Mouse (Mus musculus): ENCODE measurements around the gene Frmd4b.

Frmd4b gene

DNA sequence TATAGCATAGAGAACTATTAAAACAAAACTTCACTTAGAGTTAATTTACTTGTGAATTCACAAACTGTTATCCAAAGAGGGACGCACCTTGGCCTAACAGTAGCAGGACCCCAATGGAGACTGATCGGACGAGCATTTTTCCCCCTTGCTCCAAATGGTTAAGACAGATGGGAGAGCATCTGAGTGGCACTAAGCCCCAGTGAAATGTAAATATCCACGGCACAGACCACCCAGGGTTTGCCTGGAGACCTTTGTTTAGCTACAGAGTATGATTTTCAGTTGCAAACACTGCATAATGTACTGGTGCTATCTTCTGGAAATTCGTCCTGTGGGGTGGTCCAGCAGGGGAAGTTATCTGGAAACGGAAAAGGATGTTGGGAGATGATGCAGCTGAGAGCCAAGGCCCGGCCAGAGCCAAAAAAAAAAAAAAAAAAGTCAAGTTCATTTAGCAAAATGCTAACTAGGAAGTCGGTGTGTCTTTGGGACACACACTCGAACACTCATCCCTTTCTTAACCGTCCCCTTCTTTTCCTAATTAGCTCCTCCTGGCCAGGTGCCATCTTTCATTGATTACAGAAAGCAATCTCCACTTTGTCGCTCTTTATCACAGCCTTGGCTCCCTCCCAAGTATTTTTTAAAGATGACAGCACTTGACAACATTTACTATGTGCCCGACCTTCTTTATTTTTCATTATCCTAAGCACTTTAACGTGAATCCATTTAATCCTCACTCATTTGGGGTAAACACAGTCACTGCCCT lies 95.9 kb downstream of the Frmd4b start:
- in situ Hi-C loops (cut with MboI, MseI), result loop anchor here (5.0 kb wide), 1 partner anchor 94 kb away; no protein-coding TSS in a partner anchor

DNA sequence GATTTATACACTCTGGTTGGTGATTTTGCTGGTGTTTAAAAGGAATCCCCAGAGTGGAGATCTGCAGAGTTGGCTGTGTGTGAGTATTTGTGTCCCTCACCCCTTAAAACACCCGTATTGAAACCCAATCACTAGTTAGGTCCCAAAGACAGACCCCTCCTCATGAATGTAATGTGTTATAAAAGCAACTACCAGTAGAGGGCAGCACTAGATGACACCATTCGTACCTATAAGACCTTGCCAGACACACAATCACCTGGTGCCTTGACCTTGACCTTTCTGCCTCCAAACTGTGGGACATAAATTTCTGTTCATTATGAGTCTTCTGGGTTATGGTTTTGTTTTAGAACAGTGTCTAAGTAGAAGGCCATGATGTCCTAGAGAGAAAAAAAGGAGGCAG lies 96.8 kb downstream of the Frmd4b start:
- in situ Hi-C loops (cut with MboI, MseI), result loop anchor here (5.0 kb wide), 1 partner anchor 93 kb away; no protein-coding TSS in a partner anchor

DNA sequence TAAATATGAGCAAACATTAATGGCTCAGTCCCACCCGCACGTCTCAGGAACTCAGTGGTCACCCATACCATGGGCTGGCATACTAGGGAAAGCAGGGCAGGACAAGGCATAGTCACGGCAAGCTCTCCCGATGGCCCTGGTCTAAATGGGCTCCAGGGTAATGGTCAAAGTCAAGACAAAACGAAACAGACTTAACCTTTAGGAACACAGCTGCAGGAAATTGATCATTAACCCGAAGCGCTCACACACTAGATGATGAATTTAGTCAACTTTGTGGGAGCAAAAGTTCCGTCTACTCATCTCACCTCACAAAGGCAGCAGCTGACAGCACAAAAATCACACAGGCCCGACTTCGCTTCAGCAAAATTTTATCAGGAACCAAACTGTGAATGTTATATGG lies 97.8 kb downstream of the Frmd4b start:
- in situ Hi-C loops (cut with MboI, MseI), result loop anchor here (10.0 kb wide), 1 partner anchor 265 kb away; the partner anchor contains the start of gene Lmod3

DNA sequence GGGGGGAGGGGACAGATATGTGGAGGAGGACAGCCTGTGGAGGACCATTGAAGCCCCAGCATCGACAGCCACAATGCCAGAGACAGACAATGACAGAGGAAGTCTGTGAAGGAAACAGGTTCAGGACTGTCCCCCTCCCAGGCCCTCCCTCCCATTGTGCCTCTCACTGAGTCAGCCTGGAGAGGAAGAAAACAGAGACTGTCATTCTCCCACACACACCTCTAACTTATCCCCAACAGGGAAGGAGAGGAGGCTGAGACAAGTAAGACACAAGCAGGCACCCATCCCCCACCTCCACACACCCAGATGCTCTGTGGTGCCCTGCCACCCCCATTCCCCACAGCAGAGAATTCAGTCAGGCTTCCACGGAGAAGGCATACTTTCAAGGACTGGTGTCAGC lies 98.9 kb downstream of the Frmd4b start:
- in situ Hi-C loops (cut with MboI, MseI), result loop anchor here (10.0 kb wide), 1 partner anchor 264 kb away; the partner anchor contains the start of gene Lmod3

DNA sequence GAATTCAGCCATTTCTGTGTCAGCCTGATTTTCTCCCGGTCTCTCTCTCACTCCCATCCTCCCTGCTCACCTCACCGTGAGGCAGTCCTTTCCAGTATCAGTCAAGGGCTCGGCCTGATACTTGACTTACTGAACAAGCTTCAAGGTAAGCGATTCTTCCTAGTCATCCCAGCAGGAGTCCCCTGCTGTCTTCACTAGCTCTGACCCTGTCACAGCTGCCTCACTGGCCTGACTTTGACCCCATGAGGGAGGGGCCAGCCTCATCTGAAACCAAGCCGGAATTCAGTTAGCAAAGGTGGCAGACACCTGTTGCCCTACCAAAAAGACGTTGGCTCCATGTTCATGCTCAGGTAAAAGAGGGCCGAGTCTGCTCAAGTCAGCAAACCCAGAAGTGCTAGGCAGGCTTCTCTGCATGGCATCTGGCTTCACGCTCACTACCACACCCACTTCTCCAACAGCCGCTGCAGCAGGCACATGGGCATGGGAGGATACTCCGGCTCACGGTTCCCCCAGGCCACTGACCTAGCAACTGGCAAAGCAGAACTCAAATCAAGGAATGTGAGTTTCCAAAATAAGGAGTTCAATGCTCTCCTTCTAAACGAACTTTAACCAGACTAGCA lies 99.6 kb downstream of the Frmd4b start:
- in situ Hi-C loops (cut with MboI, MseI), result loop anchor here (10.0 kb wide), 1 partner anchor 263 kb away; the partner anchor contains the start of gene Lmod3

DNA sequence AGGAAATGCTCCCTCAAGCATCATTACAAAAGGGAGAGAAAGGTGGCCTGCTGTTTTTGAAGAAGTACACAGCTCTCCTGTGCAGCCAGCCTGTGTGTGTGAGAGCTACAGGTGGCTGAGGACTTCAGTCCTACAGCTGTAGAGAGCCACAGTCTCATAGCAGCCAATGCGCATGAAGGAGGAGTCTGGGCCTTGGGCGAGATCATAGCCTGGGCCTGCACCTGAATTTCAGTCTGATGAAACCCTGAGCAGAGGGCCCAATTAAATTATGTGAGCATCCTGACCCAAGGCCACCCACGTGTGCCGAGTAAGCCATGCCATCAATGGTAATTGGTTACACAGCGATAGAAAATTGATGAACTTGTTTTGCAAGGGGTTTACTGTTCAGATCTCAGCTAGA lies 100.4 kb downstream of the Frmd4b start:
- in situ Hi-C loops (cut with MboI, MseI), result loop anchor here (10.0 kb wide), 1 partner anchor 262 kb away; the partner anchor contains the start of gene Lmod3

DNA sequence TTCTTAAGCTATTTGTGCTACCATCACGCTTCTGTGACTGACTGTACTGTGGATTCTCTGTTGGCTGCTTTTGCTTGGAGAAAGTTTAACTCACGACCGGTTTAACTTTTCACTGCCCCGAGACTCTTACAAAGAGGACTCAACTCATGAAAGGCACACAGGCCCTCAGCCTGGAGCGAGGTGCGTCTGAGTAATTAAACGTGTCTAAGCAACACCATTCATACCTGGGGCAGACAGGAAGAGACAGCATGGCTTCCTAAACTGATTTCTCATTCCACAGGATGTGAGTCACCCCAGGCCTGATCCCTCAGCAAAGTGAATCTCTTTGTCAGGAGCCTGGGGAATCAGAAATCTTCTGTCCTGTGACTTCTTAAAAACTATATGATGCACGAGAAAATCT lies 106.6 kb downstream of the Frmd4b start:
- in situ Hi-C loops (cut with MboI, MseI), result loop anchor here (10.0 kb wide), 1 partner anchor 256 kb away; the partner anchor contains the start of gene Lmod3

DNA sequence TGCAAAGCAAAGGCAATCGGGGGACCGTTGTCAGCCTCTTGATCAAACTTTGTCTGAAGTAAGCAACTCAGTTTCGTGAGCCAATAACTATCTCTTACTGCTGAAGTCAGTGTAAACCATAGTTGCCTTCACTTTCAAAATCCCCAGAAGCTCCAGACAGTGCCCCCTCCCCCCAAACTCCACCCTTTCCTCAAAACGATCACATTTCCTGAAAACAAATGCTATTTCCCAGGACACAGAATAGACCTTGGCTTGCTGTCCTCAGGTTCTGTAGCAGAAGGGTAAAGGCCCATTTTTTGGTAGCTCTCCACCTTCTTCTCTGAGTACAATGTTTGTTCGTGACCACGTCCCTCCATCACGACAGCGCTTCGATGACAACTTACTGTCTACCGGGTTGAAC lies 107.9 kb downstream of the Frmd4b start:
- in situ Hi-C loops (cut with MboI, MseI), result no loop called here

DNA sequence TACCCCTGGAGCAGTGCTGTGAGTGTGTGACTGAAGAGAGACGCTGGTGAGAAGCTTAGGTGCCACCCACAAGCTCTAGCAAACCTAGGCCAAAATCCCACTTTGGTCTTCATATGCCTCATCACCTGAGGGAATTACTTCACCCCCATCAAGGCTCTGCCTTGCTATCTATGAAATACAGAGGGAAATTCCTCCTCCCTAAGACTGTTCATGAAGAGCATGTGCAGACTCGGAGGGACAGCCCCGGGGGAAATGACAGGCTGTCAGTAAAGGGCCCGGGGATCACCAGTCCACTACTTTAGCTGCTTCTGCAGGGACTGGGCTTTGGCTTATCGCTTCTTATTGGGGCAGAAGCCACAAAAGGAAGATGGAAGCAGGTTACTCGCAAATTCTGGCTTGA lies 108.9 kb downstream of the Frmd4b start:
- in situ Hi-C loops (cut with MboI, MseI), result no loop called here

DNA sequence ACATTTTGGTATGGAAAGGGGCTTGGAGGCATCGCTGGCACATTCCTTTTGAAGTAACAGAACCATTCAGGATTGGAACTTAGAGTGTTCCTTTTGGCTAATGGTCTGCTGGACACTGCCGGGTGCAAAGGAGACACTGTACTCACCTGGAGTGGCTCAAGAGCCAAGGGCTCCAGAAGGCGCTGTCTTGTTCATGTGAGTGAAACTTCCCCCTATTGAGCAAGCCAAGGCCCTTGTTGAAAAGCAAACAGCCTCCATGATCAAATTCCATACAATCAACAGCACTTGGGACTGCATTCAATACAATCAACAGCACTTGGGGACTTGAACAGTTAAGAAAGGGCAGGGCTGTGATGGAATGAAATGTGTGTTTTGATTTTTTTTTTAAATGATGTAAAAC lies 109.4 kb downstream of the Frmd4b start:
- in situ Hi-C loops (cut with MboI, MseI), result no loop called here

DNA sequence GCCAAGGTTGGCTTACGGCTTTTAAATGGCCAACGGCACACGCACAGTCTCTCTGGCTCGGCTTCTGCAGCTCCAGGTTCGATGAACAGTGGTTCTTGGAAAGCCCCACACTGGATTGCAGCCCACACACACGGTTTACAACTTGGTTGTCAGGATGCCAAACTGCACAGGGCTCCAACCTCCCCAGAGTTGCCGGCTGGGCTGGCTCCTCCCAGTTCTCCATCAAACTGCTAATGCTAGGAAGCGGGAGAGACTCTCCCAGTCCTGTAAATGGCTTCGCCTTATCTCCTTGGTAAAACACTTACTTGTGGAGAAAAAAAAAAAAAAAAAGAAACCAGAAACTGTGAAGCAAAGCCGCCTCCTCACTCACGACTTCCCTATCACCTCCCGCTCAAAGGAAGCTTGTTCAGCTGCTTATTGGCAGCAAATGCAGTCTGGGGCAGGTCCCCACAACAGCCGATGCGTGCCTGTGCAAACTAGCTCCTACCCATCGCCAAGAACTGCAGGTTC lies 111.1 kb downstream of the Frmd4b start:
- in situ Hi-C loops (cut with MboI, MseI), result no loop called here

DNA sequence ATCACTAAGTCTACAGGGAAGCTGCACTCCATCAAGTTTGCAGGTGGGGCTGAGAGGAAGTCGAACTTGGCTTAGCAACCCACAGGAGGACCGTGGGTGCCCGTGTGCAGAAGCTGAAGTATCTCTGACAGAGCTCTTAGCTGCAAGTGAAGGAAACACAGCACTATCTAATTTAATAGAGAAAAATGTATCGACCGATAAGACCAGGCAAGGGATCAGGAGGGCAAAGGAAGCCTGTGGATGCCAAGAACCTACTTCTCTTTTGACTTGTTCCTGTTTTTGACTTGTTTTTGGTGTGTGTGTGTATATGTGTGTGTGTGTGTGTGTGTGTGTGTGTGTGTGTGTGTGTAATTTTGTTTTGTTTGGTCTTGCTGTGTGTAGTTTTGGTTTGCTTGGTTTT lies 112.7 kb downstream of the Frmd4b start:
- in situ Hi-C loops (cut with MboI, MseI), result no loop called here

DNA sequence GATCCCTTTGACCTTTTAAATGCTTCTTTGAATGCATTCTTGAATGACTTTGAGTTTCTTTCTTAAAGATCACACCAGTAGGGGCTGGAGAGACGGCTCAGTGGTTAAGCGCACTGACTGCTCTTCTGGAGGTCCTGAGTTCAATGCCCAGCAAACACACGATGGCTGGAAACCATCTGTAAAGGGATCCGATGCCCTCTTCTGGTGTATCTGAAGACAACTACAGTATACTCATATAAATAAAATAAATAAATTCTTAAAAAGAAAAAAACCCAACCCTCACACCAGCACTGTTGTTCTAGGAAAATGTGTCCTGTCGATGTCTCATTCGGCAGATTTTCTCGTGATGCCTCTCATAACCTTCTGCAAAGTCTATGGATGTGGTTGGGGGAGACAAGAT lies 116.3 kb downstream of the Frmd4b start:
- in situ Hi-C loops (cut with MboI, MseI), result no loop called here

DNA sequence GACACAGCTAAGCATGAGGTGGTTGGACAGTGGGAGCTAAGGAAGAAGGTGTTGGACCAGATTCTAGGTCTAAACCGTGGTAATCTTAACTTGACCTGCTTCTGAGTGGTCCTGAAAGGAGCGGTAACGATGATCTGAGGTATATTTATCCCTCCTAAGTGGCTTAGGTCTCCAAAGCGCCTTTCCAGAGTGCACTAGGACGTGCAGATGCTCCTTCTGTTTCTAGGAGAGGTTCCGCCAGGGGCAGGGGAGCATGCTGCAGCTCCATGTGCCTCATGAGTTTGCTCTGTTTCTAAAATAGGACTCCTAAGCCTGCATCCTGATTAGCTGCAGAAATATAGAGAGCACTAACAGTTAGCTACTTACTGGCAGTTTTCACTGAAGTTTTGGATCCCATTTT lies 117.1 kb downstream of the Frmd4b start:
- in situ Hi-C loops (cut with MboI, MseI), result no loop called here

DNA sequence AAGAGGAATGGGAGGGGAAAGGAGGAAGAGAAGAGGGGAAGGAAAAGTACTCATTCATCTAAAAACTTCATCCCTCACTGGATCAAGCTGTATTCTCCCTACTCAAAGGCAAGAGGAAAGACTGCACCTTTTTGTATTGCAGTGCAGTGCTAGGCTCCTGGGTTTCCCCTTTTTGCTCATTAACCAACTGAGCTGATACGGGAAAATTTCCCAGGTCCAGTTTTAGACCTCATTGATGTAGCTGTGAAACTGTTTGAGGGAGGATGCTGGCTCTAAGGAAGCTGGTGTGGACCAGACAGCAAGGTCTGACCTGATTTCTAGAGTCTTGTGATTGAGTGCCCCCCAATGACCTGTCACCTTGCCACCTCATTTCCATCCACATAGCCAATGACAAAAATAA lies 121.3 kb downstream of the Frmd4b start:
- in situ Hi-C loops (cut with MboI, MseI), result no loop called here

DNA sequence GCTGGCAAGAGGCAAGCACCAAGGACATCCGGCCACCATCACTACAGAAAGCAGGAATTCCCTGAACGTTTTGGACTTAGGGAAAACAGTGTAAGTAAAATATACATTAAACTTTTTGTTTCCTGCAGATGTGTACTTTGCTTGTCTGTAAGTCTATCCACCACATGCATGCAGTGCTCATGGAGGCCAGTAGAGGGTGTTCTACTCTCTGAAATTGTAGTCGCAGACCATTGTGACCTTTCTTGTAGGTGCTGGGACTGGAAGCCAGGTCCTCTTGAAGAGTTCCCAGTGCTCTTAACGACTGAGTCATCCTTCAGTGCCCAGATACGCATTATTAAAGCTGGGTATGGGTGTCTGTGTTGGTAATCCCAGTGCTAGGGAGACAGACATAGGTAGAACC lies 126.3 kb downstream of the Frmd4b start:
- in situ Hi-C loops (cut with MboI, MseI), result no loop called here

DNA sequence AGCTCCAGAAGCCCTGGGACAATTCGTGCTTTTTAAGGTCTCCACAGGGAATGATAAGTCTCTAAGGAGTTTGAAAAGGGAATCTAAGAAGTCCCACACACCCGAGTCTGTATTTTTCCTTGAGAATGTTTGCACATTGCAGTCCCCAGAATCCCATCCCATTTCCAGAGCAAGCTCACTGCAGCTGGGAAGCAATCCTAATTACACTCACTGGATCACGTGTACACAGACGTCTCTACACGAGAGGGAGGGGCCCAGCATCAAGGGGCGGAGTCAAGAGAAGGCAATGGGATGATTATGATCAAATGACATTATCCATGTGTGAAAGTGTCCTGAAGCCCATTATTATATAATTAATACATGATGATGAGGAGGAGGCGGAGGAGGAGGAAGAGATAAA lies 128.5 kb downstream of the Frmd4b start:
- in situ Hi-C loops (cut with MboI, MseI), result no loop called here

DNA sequence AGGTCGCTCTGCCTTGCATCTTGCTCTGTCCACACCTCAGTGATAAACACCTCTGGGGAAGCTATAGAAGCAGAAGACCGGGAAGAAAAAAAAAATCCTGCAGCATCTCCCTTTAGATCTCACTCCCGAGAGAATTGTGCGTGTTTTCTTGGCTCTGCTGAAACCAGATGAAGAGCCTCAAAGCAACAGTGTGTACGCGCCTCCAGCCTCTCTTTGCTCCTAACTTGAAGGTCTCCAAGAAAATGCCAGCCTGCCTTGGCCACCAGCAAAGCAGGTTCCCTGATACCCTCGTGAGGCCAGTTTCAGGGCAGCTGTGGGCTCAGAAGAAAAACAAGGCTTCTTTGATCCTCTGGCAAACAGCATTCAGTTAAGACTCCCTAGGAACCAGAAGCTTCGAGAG lies 129.1 kb downstream of the Frmd4b start:
- in situ Hi-C loops (cut with MboI, MseI), result no loop called here

DNA sequence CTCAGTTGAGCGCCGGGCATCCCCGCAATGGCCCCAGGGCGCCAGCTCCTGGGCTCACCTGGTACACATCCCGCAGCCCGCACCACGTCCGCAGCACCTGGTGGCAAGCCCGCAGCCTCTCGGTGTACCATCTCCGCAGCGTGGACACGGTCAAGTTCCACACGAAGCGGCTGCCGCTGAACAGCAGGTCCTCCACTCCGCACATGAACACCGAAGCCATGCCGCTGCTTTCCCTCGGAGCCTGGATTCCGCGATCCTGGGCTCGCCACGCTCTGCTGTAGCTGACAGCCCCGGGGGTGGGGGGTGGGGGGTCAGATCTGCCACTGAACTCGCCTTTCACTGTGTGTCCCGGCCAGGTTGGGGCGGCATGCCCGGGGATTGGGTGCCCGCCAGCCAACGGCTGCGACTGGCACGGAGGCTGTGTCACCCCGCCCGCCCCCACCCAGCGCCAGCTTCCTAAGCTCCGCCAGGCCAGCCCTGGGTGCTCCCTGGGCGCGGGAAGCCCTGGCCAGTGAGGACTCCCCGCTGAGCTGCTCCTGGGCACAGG lies 129.7 kb downstream of the Frmd4b start:
- in situ Hi-C loops (cut with MboI, MseI), result no loop called here

DNA sequence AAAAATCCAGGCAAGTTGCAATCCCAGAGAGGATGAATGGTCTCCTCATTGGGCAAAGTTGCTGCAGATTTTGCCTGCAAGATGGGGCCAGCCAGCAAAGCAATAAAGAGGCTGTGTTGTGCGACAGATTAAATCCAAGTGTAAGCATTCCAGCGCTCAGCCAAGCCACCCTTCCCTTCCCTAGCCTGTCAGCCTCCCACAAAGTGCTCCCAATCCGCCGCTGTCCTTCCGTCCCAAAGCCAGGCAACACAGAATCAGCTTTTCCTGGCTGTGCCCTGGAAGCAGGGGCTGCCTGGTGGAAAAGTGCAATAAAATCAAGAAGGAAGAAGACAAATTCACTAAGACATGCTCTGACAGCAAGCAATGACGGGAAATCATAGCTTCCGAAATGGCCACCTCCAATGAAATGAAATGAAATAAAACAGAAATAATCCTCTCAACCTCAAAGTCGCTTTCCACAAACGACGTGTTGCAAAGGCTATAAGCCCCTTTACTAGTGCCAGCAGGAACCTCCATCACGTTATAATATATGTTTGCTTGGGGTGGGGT lies 130.5 kb downstream of the Frmd4b start:
- in situ Hi-C loops (cut with MboI, MseI), result no loop called here

DNA sequence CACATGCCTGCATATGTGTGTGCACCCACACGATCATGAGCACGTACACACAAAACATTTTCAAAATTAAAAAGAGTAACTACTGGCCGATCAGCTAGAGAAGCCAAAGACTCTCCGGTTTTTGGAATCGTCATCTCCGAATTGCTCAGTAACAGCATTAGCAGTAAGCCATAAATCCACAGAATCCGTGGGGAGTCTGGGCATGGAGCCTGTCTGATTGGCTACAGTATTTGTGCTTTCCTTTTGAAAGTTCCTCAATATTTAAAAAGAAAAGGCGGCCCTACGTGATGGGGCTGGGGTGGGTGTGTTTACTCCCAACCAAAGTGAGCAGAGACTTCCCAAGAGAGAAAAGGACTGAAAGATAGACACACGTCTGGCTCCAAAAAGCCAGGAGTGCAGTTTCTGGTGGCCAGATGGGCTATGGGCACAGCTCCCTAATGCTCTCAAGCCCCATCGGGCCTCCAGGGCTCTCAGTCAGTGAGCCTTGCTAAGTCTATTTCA lies 131.4 kb downstream of the Frmd4b start:
- in situ Hi-C loops (cut with MboI, MseI), result no loop called here

DNA sequence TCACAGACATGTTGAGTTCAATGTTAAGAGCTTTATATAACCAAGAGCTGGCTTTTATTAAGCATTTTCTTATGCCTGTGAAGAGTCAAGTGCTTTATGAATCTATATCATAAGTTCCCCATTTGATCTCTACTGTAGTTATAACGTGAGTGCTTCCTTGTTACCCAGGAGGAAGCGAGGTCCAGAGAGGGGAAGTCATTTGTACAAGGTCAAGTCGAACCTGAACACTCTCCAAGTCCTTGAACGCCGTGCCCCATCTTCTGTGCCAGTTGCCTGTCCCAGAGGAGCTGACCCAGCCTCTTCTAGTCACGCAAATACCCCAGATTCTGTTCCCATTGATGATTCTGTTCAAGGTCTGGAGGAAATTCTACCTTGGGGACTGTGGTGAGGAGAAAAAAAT lies 135.4 kb downstream of the Frmd4b start:
- in situ Hi-C loops (cut with MboI, MseI), result no loop called here

Data from T-helper 2 cell (primary cell).